Mouse (Mus musculus): ENCODE measurements around the gene Pla2g7. TPM values are rescaled to one million over a fixed set of nuclear protein-coding genes. Genes with fewer than 3 reads are reported as not detected.

The Pla2g7 gene
- polyA plus RNA-seq (2012; rRNA removed) = 6.4 and 6.5 TPM in 2 replicates

GRCm38 (mm10) chr17:43567992-43568888 is at the start of gene Pla2g7:
Pla2g7 (plus strand) TSS chr17:43568098.

DNA sequence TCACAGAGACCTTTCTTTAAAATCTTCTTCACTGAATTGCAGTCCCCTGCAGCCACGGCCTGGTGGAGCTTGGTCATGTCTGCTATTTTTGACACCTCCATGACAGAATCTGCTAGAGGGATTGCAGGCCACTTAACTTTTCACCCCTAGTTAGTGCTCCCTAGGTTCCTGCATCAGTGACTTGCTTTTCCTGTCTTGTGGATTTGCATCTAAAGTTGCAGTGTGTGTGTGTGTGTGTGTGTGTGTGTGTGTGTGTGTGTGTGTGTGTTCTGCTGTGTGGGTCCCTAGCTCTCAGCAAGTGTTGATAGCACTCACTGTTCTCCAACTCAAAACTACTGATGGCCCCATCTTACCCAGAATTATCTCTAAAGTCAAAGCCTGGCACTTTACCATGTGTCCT is 24.4 kb upstream of the Pla2g7 start, which contains the start of gene Ankrd66:
Ankrd66 (minus strand) TSS at position 101 of the 400 bp plus-strand sequence.

GRCm38 (mm10) chr17:43629496-43630426 is 61.9 kb downstream of the Pla2g7 start, which contains the start of gene Tdrd6:
Tdrd6 (minus strand) TSS chr17:43630299.

Other genes starting within 250 kb of the Pla2g7 start
- 3.5 and 4.5 TPM in 2 replicates for gene Adgrf5, start 207.6 kb upstream of the Pla2g7 start, polyA plus RNA-seq (2012; rRNA removed)
- 110 and 130 TPM in 2 replicates for gene Mep1a, start 65.3 kb upstream of the Pla2g7 start, polyA plus RNA-seq (2012; rRNA removed)
- gene Ankrd66, start 24.5 kb upstream of the Pla2g7 start, polyA plus RNA-seq (2012; rRNA removed) = not detected in 2 replicates
- gene Tdrd6, start 62.2 kb downstream of the Pla2g7 start, polyA plus RNA-seq (2012; rRNA removed) = not detected in 2 replicates
- gene Slc25a27, start 99.1 kb downstream of the Pla2g7 start, polyA plus RNA-seq (2012; rRNA removed) = 2.1 TPM in 2 replicates
- gene Cyp39a1, start 99.3 kb downstream of the Pla2g7 start, polyA plus RNA-seq (2012; rRNA removed) = 2.0 and 2.3 TPM in 2 replicates
- 2.5 and 3.1 TPM in 2 replicates for gene Rcan2, start 233.3 kb downstream of the Pla2g7 start, polyA plus RNA-seq (2012; rRNA removed)